Mouse (Mus musculus): ENCODE data around the gene Cabp2.
"Not testable (repeated sequence)": the region's sequence is repeated elsewhere in the genome, so short reads cannot be mapped to it uniquely, and the experiment has no call there.

Cabp2 gene

GRCm38 (mm10) chr19:4101466-4101865 lies 20.1 kb downstream of the Cabp2 start:
- DNase-seq (ENCODE audit: low read depth, low spot score), result no peak

GRCm38 (mm10) chr19:4102049-4102448 lies 20.7 kb downstream of the Cabp2 start:
- no peak for DNase-seq (ENCODE audit: low read depth, low spot score)

GRCm38 (mm10) chr19:4102626-4103025 lies 21.2 kb downstream of the Cabp2 start:
- no peak for DNase-seq (ENCODE audit: low read depth, low spot score)

GRCm38 (mm10) chr19:4103294-4103693 lies 21.9 kb downstream of the Cabp2 start:
- no peak for DNase-seq (ENCODE audit: low read depth, low spot score)

GRCm38 (mm10) chr19:4103792-4104191 lies 22.4 kb downstream of the Cabp2 start:
- no peak for DNase-seq (ENCODE audit: low read depth, low spot score)

GRCm38 (mm10) chr19:4104675-4105194 lies 23.4 kb downstream of the Cabp2 start:
- no peak for DNase-seq (ENCODE audit: low read depth, low spot score)

GRCm38 (mm10) chr19:4106654-4107053 lies 25.3 kb downstream of the Cabp2 start:
- no peak for DNase-seq (ENCODE audit: low read depth, low spot score)

- DNase-seq (ENCODE audit: low read depth, low spot score), result no peak
Observed at GRCm38 (mm10) chr19:4108535-4108934, 27.2 kb downstream of the Cabp2 start.

- no peak for DNase-seq (ENCODE audit: low read depth, low spot score)
Observed at GRCm38 (mm10) chr19:4112063-4112960, 30.9 kb downstream of the Cabp2 start.

- DNase-seq (ENCODE audit: low read depth, low spot score), result no peak
Observed at GRCm38 (mm10) chr19:4113186-4113805, 31.9 kb downstream of the Cabp2 start.

GRCm38 (mm10) chr19:4113806-4114230 lies 32.4 kb downstream of the Cabp2 start:
- DNase-seq (ENCODE audit: low read depth, low spot score), result no peak

GRCm38 (mm10) chr19:4114551-4114950 lies 33.2 kb downstream of the Cabp2 start:
- DNase-seq (ENCODE audit: low read depth, low spot score), result no peak

- DNase-seq (ENCODE audit: low read depth, low spot score), result no peak
Observed at GRCm38 (mm10) chr19:4115144-4115543, 33.8 kb downstream of the Cabp2 start.

- DNase-seq (ENCODE audit: low read depth, low spot score), result no peak
Observed at GRCm38 (mm10) chr19:4115816-4116215, 34.4 kb downstream of the Cabp2 start.

GRCm38 (mm10) chr19:4117006-4117405 lies 35.6 kb downstream of the Cabp2 start:
- DNase-seq (ENCODE audit: low read depth, low spot score), result no peak

- no peak for DNase-seq (ENCODE audit: low read depth, low spot score)
Observed at GRCm38 (mm10) chr19:4118350-4118749, 37.0 kb downstream of the Cabp2 start.

- DNase-seq (ENCODE audit: low read depth, low spot score), result no peak
Observed at GRCm38 (mm10) chr19:4119716-4120487, 38.5 kb downstream of the Cabp2 start.

GRCm38 (mm10) chr19:4120496-4120895 lies 39.1 kb downstream of the Cabp2 start:
- DNase-seq (ENCODE audit: low read depth, low spot score), result no peak

- DNase-seq (ENCODE audit: low read depth, low spot score), result peak; percentile 97
Observed at GRCm38 (mm10) chr19:4121097-4121805, 39.9 kb downstream of the Cabp2 start.

GRCm38 (mm10) chr19:4121896-4122295 lies 40.5 kb downstream of the Cabp2 start:
- DNase-seq (ENCODE audit: low read depth, low spot score), result not testable (repeated sequence)

Data from brain, embryonic 18.5 days (tissue).